Mouse (Mus musculus): ENCODE measurements at regions not wholly inside any gene's neighbourhood (a gene's known extent, or its start where the extent isn't known, plus 50 kb on each side); places are given as distances from the start of the nearest gene placed in this dataset.

- no peak for ATAC-seq (replicated peaks in 1 of 2; ENCODE audit: insufficient read depth in 1 of 2, low FRiP score in 2 of 2, low TSS enrichment in 1 of 2, low read depth in 1 of 2, poor library complexity in 2 of 2, severe bottlenecking in 2 of 2)
Measured at GRCm38 (mm10) chr10:125467503-125467902, 78.2 kb upstream of the Slc16a7 start.

DNA sequence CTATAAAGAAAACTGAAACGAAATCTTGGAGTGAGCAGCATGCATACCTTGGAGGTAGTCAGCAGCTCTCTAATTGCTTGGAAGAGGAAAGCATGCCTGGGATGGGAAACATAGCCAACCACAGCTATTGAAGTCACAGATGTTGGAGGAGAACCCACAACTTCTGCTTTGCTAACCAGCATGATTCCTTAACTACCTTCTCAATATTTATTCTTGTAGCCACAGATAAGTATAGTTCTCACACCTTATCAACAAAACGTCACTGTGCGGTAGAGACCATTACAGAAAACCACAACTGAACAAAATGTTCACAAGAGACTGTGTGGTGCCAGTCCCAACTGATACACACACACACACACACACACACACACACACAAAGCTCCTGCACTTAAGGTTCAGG lies 99.1 kb upstream of the Slc16a7 start:
- ATAC-seq (replicated peaks in 1 of 2; ENCODE audit: insufficient read depth in 1 of 2, low FRiP score in 2 of 2, low TSS enrichment in 1 of 2, low read depth in 1 of 2, poor library complexity in 2 of 2, severe bottlenecking in 2 of 2): peak; percentile 95 to 97

DNA sequence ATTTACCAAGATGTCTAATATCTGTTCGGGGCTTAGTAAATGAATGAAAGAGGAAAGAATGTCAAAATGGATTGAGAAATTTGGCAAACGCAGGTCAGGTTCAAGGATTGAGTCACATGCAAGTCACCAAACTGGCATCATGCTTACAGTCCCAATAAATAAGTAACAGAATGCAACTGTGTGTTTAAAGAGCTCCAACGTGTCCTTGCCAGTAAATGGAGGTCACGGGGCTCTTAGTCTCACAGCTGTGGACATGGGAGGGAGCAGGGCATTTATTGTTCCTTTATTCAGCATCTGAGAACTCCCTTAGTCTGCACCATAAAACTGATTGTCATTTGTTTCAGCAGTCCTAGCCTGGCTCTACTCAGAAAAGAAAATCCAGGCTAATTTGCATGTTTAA lies 101.1 kb upstream of the Slc16a7 start:
- no peak for ATAC-seq (replicated peaks in 1 of 2; ENCODE audit: insufficient read depth in 1 of 2, low FRiP score in 2 of 2, low TSS enrichment in 1 of 2, low read depth in 1 of 2, poor library complexity in 2 of 2, severe bottlenecking in 2 of 2)

DNA sequence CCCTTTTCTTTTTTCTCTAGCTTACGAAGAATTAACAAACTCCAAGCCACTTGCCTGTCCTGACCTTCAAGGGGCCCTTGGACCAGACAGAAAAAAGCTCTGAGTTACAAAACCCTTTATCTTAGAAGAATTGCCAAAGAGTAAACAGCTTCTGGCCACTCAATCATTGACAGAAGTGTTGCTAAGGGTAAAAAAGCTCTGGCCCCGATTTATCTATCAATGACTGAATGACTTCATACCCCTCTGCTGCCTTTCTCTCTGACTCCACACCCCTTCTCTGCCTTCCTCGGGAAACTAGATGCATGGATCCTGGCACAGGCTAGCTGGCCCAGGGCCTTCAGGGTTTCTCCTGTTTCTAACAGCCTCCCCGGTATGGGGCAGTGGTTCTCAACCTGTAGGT lies 105.2 kb upstream of the Slc16a7 start:
- ATAC-seq (replicated peaks in 1 of 2; ENCODE audit: insufficient read depth in 1 of 2, low FRiP score in 2 of 2, low TSS enrichment in 1 of 2, low read depth in 1 of 2, poor library complexity in 2 of 2, severe bottlenecking in 2 of 2): no peak

DNA sequence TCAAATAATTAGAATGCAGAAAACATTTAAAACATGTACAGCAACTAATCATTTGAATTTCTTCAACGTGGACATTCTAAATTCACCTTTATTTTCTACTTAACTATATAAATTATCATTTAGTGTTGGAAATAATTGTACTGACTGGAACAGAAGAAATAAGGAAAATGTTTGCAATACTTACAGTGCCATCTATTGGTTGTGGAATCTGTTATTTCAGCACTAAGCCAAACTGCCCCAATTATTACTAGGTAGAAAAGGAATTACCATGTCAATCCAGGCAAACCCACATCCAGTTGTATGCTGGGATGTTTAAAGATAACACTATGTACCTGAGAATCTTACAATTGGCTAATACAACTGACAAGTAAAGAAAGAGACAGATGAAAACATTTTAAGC lies 109.1 kb upstream of the Slc16a7 start:
- peak in 1 of 2 experiments; percentile 62; a peak in 2 of 4 replicates for ATAC-seq (replicated peaks in 1 of 2; ENCODE audit: insufficient read depth in 1 of 2, low FRiP score in 2 of 2, low TSS enrichment in 1 of 2, low read depth in 1 of 2, poor library complexity in 2 of 2, severe bottlenecking in 2 of 2)

DNA sequence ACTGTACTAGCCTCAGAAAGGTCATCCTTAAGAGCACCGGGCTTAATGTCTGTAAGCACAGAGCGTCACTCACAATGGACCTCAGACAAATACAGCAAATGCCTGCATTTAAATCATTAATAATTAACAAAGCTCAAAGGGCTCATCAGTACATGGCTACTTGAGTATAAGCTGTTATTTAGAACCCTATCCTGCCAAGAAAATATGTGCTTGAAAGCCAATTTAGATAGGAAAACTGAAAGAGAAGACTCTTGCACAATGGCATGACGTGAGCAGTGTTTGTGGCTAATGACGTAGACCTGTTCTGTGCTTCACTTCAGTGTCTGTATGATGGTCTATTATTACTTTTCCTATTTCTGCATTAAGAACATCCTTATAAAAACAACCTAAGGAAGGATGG lies 111.1 kb upstream of the Slc16a7 start:
- no peak for ATAC-seq (replicated peaks in 1 of 2; ENCODE audit: insufficient read depth in 1 of 2, low FRiP score in 2 of 2, low TSS enrichment in 1 of 2, low read depth in 1 of 2, poor library complexity in 2 of 2, severe bottlenecking in 2 of 2)

GRCm38 (mm10) chr10:125515026-125515425 lies 125.8 kb upstream of the Slc16a7 start:
- ATAC-seq (replicated peaks in 1 of 2; ENCODE audit: insufficient read depth in 1 of 2, low FRiP score in 2 of 2, low TSS enrichment in 1 of 2, low read depth in 1 of 2, poor library complexity in 2 of 2, severe bottlenecking in 2 of 2): no peak

- no peak for ATAC-seq (replicated peaks in 1 of 2; ENCODE audit: insufficient read depth in 1 of 2, low FRiP score in 2 of 2, low TSS enrichment in 1 of 2, low read depth in 1 of 2, poor library complexity in 2 of 2, severe bottlenecking in 2 of 2)
Measured at GRCm38 (mm10) chr10:125530876-125531275, 141.6 kb upstream of the Slc16a7 start.

GRCm38 (mm10) chr10:125538316-125538715 lies 149.1 kb upstream of the Slc16a7 start:
- ATAC-seq (replicated peaks in 1 of 2; ENCODE audit: insufficient read depth in 1 of 2, low FRiP score in 2 of 2, low TSS enrichment in 1 of 2, low read depth in 1 of 2, poor library complexity in 2 of 2, severe bottlenecking in 2 of 2): peak; percentile 82 to 83; a peak in 2 of 4 replicates

DNA sequence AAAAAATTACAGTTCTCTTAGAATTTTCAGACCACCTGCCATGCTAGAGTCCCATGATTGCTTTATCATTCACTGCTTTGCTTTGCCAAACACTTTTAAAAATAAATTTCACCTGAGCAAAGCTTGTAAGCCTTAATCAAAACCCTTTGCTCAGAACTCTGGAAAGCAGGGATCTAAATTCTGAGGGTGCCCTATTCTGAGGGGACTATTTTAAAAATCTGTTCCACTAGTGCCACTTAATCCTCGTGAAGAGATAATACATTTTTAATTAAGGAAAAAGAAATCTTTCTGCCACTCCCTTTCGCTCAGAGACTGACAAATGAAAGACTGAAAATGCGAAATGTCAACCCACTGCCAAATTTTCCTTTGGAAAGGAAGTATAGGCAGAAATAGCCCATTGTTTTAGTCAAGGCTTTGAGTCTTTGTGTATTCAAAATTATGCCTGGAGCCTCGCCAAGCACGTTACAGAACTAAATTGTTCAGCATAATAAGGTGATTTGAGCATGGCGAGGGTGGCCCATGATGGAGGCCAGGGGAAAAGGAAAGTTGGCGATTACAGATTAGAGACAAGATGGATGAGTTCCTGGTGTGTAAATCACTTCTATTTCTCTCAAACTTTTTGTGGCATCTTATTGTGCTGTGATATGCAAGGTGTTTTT lies 197.4 kb upstream of the Slc16a7 start:
- ATAC-seq (replicated peaks in 1 of 2; ENCODE audit: insufficient read depth in 1 of 2, low FRiP score in 2 of 2, low TSS enrichment in 1 of 2, low read depth in 1 of 2, poor library complexity in 2 of 2, severe bottlenecking in 2 of 2): no peak

DNA sequence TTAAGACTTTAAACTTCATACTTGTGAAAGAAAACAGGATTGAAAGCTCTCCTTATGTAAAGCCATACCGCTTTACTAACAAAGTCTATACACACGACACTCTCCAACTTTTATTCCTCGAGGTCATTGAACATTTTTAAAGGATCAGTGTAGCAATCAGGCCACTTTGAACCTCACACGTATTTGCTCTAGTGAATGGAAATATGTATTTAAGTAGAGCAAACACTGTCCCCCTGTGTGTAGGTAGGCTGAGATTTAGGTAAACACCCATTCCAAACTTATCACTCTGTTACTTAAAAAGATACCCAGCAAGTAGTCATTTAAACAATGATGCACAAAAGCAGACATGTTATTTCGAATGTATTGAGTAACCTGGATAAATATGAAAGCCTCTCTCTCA lies 203.7 kb upstream of the Slc16a7 start:
- no peak for ATAC-seq (replicated peaks in 1 of 2; ENCODE audit: insufficient read depth in 1 of 2, low FRiP score in 2 of 2, low TSS enrichment in 1 of 2, low read depth in 1 of 2, poor library complexity in 2 of 2, severe bottlenecking in 2 of 2)

DNA sequence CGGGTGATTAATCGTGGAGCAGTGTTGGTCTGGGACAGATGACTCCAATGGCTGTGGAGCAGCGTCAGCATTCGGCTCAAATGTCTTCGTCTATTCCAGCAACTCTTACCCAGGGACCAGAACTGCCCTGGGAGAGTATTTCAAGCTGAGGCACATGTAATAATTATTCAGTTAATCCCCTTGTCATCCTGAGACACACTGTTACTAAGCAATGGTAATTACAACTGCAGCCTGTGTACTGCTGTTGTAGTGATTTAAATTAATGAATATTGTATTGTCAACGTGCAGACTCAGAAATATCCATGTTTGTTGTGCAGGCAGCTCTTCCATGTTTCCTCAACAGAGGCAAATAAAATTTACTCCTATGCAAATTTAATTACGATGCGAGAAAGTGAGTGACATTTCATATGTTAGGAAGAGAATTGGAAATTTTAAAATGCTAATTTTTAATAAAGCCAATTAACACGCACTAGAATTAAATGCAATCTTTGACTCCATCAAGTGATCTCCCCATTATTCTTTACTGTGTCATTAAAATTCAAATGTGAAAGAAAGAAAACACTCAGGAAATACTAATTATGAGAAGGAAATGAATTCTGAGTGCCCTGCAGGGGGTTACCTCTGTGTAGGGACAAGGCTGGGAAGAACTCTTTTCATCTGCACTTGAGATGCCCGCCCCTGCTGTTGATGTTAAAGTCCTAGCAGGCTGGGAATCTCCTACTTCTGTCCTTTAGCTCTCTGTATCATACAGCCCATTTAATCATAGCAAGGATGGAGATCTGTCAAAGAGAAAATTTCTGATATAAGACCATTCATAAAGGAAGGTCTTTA lies 218.7 kb upstream of the Slc16a7 start:
- no peak for ATAC-seq (replicated peaks in 1 of 2; ENCODE audit: insufficient read depth in 1 of 2, low FRiP score in 2 of 2, low TSS enrichment in 1 of 2, low read depth in 1 of 2, poor library complexity in 2 of 2, severe bottlenecking in 2 of 2)

- ATAC-seq (replicated peaks in 1 of 2; ENCODE audit: insufficient read depth in 1 of 2, low FRiP score in 2 of 2, low TSS enrichment in 1 of 2, low read depth in 1 of 2, poor library complexity in 2 of 2, severe bottlenecking in 2 of 2): no peak
Measured at GRCm38 (mm10) chr10:125610353-125610752, 221.1 kb upstream of the Slc16a7 start.

GRCm38 (mm10) chr10:125612773-125613172 lies 223.5 kb upstream of the Slc16a7 start:
- no peak for ATAC-seq (replicated peaks in 1 of 2; ENCODE audit: insufficient read depth in 1 of 2, low FRiP score in 2 of 2, low TSS enrichment in 1 of 2, low read depth in 1 of 2, poor library complexity in 2 of 2, severe bottlenecking in 2 of 2)

- ATAC-seq (replicated peaks in 1 of 2; ENCODE audit: insufficient read depth in 1 of 2, low FRiP score in 2 of 2, low TSS enrichment in 1 of 2, low read depth in 1 of 2, poor library complexity in 2 of 2, severe bottlenecking in 2 of 2): no peak
Measured at GRCm38 (mm10) chr10:125621376-125621775, 232.1 kb upstream of the Slc16a7 start.

- no peak for ATAC-seq (replicated peaks in 1 of 2; ENCODE audit: insufficient read depth in 1 of 2, low FRiP score in 2 of 2, low TSS enrichment in 1 of 2, low read depth in 1 of 2, poor library complexity in 2 of 2, severe bottlenecking in 2 of 2)
Measured at GRCm38 (mm10) chr10:125623836-125624235, 234.6 kb upstream of the Slc16a7 start.

GRCm38 (mm10) chr10:125667906-125668305 lies 278.6 kb upstream of the Slc16a7 start:
- no peak for ATAC-seq (replicated peaks in 1 of 2; ENCODE audit: insufficient read depth in 1 of 2, low FRiP score in 2 of 2, low TSS enrichment in 1 of 2, low read depth in 1 of 2, poor library complexity in 2 of 2, severe bottlenecking in 2 of 2)

DNA sequence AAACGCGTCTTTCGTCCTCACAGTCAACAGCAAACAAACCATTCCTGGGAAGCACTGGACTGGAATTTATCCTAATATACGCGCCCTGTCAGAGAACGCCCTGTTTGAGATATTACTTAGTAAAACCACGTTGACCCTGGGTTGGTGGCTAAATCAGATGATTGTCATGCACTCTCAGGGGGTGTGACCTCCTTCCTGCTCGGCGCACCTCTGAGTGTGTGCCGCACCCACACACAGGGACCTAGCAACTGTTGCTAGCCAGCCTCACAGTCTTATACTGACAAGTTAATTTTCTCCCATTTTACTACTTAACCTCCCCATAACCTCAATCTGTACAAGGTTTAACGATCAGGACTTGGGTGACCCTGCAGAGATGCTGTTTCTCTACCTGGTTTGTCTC lies 284.4 kb upstream of the Slc16a7 start:
- ATAC-seq (replicated peaks in 1 of 2; ENCODE audit: insufficient read depth in 1 of 2, low FRiP score in 2 of 2, low TSS enrichment in 1 of 2, low read depth in 1 of 2, poor library complexity in 2 of 2, severe bottlenecking in 2 of 2): no peak

GRCm38 (mm10) chr10:125679644-125680043 lies 286.3 kb upstream of the Lrig3 start:
- peak in 1 of 2 experiments; percentile 32; a peak in 1 of 4 replicates for ATAC-seq (replicated peaks in 1 of 2; ENCODE audit: insufficient read depth in 1 of 2, low FRiP score in 2 of 2, low TSS enrichment in 1 of 2, low read depth in 1 of 2, poor library complexity in 2 of 2, severe bottlenecking in 2 of 2)

Data from hematopoietic stem cell, adult 5-6 weeks (primary cell).